Mouse (Mus musculus): ENCODE measurements around the gene Svip. TPM values are rescaled to one million over a fixed set of nuclear protein-coding genes. Genes with fewer than 3 reads are reported as not detected.

The Svip gene
- polyA plus RNA-seq, 2 experiments from 2014 or later: 0.57 to 0.63 TPM

- ATAC-seq: no peak
These were observed 45.0 kb downstream of the Svip start for GRCm38 (mm10) chr7:51960698-51961374.

- no peak for ATAC-seq
These were observed 48.1 kb downstream of the Svip start for GRCm38 (mm10) chr7:51957766-51958165.

- no peak for ATAC-seq
These were observed 50.3 kb downstream of the Svip start for GRCm38 (mm10) chr7:51955424-51956041.

Other genes with a start within 250 kb of the Svip start
- gene Gas2, start 144.0 kb downstream of the Svip start, polyA plus RNA-seq (2017; shearing (Covaris generic)): 1 to 10 TPM; 2.5 to 3.5 TPM
- gene Fancf, start 143.8 kb downstream of the Svip start, polyA plus RNA-seq (2017; shearing (Covaris generic)): 1 to 10 TPM in 1 of 2 experiments, under 1 TPM in 1; 0.75 to 1.1 TPM
- not detected for gene 1700015G11Rik, start 9.7 kb upstream of the Svip start, polyA plus RNA-seq (2017; shearing (Covaris generic))